Mouse (Mus musculus): Measurements from ENCODE around the gene Syk. TPM values are rescaled to one million over a fixed set of nuclear protein-coding genes. Genes with fewer than 3 reads are reported as not detected.

Gene Syk
- polyA plus RNA-seq (2014; fragmentation: Illumina TruSeq; extraction: RNeasy Lipid Tissue Mini Kit (QIAGEN cat#74804)), result 3.5 TPM

DNA sequence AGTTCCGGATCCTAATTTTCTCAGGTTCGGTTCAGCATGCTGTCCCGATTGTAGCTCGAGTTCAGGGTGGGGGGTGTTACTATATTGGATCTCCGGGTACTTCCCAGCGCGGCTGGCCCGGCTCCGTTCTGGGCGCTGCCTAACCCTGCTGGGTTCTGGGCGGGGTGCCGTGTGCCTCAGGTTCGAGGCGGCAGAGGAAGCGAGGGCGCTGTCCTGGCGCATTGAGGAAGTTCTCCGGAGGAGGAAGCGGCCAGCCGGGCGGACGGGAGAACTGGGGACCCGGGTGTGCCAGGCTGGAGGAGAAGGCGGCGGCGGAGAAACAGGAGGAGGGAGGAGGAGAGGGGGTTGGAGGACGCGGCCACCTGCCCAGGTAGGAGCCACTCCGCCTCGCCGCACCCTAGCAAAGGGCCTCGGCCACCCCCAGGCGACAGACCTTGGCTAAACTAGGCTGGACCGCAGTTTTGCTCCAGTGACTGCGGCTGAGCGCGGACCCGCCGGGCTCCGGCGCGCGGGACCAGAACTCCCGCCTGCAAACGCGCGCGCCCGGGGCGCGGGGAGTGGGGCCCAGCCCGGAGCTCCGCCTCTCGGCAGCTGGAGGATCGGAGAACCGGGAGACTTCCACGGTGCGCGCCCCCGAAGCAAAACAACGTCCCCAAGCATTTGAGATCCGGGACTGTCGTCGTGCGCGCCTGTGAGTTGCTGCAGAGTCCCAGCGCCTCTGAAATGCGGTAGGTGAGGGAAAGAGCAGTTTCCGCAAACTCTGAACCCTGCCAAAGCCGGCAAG is at the start of gene Syk:
Gene Syk, plus strand, starts transcription at position 296 of the 784 bp plus-strand sequence.

Other genes starting within 250 kb of the Syk start
- gene Diras2, start 51.9 kb upstream of the Syk start, polyA plus RNA-seq (2014; fragmentation: Illumina TruSeq; extraction: RNeasy Lipid Tissue Mini Kit (QIAGEN cat#74804)), result 4.3 TPM